Mouse (Mus musculus) cerebellum, postnatal 25 days (tissue): ENCODE data around the gene Crabp2.

Experiments used
- DNase-seq, 2 experiments: peaks; one replicate each; pipeline ENCODE4 v3.0.0; 2021; ENCODE audit warnings: mixed read lengths in 2 of 2

The Crabp2 gene

DNA sequence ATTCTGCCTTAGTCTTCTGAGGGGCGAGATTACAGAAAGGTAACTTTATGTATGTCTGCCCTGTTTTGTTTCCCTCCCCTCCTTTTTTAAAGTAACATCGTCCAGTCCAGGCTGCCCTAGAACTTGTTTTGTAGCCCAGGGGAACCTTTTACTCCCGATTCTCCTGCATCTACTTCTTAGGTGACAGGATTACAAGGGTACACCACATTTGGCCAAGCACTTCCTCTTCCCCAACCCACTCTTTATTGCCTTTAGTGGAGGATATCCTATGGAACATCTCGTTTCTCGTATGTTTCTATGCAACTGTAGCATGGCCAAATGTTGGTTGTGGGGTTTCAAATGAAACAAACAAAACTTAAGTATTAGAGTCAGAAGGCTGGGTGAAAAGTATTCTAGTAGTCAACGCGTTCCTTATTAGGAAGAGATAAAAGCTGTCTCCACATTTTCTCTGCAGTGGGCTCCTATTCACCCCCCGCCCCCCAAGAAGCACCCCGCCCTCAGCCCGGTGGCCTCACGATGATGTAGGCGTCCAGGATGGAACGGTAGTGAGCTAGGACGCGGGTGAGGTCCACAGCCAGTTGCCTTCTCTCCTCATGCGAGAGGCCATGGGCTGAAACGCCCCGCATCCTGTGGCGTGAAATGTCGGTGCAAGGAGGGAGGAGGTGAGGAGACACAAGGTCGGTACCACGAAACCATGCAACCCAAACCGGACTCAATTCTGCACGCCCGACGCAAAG is 19.0 kb upstream of the Crabp2 start:
- no peak for DNase-seq

DNA sequence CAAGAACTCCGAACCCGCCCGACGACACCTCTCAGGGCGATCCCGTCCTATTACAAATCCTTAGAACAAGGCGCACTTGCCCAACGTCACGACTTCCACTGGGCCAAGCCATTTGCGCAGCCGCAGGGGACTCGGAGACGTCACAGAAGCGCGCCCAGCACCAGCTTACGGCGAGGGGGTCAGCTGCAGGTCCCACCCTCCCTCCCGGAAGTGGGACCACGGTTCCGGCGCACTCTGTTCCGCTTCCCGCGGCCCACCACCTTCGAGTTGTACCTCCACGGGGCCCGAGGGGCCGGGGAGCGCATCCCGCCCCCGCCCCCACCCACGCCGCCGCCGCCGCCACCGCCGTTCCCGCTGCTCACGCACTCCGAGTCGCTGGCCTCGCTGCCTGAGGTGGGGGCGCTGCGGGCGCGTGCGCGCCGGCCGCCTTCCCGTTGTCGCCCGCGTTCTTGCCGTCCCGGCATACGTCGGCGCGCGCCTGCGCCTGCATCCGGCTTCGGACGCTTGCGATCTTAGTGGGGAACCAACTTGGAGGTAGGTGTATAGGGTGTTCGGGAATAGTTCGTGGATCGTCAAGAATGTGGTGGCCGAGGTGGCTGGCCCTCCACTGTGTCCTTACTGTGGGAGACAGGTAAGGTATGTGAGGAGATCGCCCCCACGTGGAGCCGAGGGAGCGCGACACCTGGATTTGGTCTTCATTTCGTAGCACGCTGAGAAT is 18.2 kb upstream of the Crabp2 start, which contains the start of the genes Isg20l2 and Rrnad1:
Isg20l2 (plus strand) TSS at position 237 of the 718 bp plus-strand sequence.
Rrnad1 (minus strand) TSS at position 640 of the 718 bp plus-strand sequence.
- peak; percentile 98 to 99 for DNase-seq

GRCm38 (mm10) chr3:87934026-87934425 is 14.4 kb upstream of the Crabp2 start:
- DNase-seq = no peak

DNA sequence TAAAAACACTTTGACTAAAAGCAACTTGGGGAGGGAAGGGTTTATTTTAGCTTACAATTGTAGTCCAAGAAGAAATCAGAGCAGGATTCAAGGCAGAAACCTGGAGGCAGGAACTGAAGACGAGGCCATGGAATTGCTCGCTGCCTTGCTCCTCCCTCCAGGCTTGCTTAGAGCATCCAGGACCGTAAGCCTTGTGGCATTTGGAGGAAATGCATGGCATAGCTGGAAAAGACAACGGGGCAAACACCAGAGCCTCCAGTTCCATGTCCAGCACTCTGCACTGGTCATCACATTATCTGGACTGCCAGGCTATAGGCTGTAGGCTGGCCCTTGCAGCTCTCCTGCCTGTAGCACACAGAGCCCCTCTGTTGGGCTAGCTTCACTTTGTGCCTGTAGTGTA is 14.0 kb upstream of the Crabp2 start:
- DNase-seq = no peak

DNA sequence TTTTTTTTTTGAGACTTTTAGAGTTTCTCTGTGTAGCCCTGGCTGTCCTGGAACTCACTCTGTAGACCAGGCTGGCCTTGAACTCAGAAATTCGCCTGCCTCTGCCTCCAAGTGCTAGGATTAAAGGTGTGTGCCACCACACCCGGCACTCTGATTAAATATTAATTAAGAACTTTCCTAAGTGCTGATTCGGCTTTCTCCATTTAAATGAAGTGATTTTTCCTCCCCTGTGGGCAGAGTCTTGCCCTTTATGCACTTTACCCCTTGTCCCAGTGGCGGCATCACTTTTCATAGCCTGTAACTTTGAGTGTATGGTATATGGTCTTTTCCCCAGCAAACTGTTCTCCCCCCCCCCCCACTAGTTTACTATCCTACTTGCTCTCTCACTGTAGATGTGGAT is 13.3 kb upstream of the Crabp2 start:
- no peak for DNase-seq

- peak; percentile 86 to 94 for DNase-seq
Measured at GRCm38 (mm10) chr3:87935776-87936175, 12.7 kb upstream of the Crabp2 start.

- no peak for DNase-seq
Measured at GRCm38 (mm10) chr3:87940611-87941010, 7.9 kb upstream of the Crabp2 start.

DNA sequence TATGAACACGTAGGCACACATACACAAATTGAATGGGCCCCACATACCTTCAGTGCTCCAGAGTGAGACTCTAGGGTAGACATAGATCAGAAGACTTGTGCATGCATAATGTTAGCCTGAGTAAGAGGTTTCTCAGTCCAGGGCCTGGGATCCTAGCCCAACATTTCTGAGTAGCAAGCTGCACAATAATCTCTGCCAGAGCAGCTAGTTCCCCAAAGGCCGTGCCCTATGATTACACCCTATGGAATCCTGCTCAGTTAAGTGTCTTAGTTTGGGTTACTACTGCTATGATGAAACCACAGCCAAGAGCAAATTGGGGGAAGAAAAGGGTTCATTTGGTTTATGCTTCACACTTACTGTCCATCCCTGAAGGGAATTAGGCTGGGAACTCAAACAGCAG is 6.0 kb upstream of the Crabp2 start:
- no peak for DNase-seq

- DNase-seq = no peak
Measured at GRCm38 (mm10) chr3:87943586-87943985, 4.9 kb upstream of the Crabp2 start.

DNA sequence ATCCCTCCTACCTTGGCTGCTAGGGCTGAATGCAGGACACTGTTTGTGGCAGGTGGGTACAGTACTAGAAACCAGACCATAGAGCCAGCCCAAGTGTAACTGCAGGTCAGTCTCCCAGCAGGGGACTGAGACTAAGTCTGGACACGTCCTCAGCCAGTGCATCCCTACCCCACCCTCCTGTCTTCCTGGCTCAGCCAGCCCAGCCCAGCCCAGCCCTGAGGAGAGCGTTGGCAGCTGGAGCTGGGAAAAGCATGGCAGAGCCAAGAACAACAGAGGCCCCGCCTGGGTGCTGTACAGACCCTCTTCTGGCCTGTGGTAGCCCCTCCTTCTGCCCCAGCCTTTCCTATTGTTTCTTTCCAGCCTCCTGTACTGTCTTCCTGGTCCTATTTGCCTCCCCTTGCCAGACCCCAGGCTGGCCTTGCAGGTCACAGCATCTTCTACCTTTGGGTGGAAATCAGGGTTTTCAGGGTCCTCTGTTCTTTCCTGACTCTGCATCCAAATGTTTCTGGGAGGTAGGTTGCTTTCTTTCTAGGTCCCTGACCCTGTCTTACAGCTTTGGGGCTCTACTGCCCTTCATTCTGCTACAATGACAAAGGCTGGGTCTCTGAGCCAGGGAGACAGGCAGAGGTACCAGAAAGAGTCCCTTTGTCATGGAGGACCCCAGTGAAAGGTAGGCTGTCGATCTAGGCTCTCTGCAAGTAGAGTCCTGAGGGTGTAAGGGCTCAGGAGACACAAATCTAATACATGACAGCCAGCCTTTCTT is 3.4 kb upstream of the Crabp2 start:
- no peak for DNase-seq

DNA sequence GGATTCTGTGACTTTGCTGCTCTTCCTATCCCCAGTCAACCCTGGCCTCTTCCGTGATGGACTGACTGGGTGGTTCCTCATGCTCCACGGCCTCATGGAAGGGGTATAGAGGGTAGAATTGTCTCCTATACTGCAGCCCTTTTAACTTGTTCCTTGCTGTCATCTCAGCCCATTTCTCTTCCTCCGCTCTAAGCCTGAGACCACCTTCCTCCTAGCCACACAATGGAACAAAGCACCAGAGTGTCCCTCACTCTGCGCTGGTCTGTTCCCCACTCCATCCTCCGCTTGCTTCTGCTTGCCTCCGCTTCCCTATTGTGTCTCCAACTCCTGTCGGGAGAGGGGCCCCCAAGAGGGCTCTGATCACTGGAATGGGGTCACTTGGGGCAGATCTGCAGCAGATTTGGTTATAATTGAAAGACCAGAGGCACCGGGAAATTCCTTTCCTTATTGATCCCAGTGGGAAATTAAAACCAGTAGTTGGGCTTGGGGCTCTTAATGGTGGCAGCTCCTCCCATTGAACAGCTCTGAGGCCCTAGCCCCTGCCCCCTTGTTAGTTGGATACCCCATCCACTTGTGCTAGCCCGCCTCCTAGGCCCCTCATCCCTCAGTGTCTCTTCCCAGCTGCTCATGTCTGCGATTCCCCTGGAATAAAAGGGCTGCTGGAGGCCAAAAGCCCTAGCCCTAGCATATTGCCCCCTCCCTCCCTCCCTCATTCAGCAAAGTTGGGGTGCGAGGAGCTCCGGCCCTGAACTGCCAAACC is 2.5 kb upstream of the Crabp2 start:
- no peak for DNase-seq

GRCm38 (mm10) chr3:87946541-87946860 is 2.0 kb upstream of the Crabp2 start:
- DNase-seq = no peak

DNA sequence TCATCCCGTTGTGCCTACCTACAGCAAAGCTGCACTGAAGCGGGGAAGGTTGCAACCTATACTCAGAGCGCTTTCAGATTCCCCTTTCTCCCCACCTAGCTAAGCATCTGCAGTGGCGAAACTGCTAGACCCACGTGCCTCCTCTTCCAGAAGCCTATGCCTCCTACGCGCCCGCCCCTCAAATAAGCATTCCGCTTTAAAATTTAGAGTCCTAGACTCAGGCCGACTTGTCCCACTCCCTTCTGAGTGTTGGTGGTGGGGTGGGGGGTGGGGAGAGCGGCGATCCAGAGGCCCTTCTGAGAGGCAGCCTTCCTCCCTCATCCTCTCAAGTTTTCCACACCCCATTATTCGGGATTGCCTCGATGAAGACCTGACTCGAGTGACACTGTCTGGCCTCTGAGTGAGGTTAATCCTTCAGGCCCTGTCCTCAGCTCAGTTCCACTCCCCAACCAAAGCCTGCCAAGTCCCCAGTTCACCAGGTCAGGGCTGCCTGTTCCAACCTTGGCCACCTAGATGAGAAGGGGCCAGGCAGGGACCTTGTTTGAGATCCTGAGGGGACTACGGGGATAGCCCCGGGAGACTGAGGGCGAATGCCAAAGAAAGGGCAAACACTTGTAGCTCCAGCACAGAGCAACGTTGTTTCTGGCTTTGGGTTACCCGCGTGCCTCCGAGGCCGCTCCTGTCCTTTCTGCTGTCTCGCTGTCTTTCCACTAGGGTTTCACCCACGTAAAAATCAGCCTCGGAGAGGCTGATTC is 1.2 kb upstream of the Crabp2 start:
- DNase-seq = no peak

- DNase-seq = no peak
Measured at GRCm38 (mm10) chr3:87947811-87948199, 661 bp upstream of the Crabp2 start.

DNA sequence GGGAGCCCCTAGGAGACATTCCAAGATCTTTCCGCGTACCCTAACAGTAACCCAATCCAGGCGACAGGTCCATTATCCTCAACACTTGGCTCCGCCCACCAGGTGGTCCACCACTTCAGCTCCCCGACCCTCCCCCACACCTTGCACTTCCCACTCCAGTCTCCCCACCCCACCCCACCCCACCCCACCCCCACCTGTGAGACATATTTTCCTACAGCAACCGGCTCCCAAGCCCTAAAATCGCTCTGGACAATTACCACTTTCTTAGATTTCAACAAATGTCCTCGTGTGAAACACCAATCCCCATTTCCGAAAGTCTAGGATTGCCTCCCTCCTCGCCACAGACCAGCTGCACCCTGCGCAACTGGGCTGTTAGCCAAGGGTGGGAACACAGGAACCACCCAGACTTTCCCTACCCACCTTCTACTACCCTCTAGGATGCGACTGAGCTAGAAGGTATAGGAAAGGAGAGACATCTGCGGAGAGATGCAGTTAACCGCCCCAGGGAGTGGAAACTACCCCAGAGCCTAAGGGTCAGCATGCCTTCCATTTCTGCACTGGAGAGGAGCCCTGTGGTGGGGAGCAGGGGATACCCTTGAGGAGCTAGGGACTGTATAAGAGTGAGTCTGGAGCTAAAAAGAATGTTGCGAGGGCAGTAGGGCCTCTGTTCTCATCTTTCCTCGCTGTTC is 944 bp downstream of the Crabp2 start:
- no peak for DNase-seq

- DNase-seq = no peak
Measured at GRCm38 (mm10) chr3:87949955-87950515, 1.6 kb downstream of the Crabp2 start.

DNA sequence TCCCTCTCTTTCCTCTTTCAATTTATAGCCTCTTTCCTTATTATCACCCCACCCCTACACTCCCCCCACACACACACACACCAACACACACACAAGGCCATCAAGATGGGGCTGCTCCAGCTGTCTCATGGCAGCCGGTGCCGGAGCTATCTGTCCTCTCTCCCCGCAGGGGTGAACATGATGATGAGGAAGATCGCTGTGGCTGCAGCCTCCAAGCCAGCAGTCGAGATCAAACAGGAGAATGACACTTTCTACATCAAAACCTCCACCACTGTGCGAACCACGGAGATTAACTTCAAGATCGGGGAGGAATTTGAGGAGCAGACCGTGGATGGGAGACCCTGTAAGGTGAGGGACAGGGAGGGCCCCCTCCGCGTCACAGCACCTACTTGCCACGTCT is 3.5 kb downstream of the Crabp2 start:
- DNase-seq = no peak

GRCm38 (mm10) chr3:87952440-87952839 is 4.0 kb downstream of the Crabp2 start:
- no peak for DNase-seq

DNA sequence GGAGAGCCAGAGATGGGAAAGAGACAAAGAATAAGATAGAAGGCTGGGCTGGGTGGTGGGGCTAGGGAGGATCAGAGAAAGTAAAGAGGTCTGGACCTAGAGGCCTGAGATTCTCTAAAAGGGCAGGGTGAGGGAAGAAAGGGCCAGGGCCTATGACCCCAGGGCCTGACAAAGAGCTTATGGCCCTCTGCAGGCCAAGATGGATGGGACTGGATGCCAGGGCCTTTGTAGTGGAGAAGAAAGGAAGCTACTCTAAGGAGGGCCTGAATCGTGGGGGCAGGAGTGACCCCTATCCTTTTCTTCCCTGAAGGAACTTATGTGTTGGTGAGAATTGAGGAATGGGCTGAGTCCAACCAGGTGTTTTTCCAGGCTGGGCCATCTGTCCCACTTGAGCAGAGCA is 9.6 kb downstream of the Crabp2 start:
- no peak for DNase-seq

DNA sequence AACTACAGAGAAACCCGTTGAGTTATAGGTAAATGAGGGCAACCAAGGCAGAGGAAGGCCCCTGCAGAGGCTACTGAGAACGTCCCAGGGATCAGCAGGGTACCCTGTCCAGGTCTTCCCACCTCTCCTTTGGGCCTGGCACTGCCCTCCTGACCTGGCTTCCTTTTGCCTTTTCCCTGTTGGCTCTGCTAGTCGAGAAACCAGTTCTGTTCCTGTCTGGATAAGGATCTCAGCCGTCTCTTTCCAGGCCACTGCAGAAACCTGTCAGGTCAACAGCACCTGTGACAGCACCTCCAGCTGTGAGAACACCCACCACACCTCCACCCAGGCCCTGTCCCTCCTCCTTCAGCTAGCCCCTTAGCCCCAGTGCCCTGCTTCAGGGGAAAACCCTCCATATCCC is 10.0 kb downstream of the Crabp2 start:
- no peak for DNase-seq

- no peak for DNase-seq
Measured at GRCm38 (mm10) chr3:87958967-87959366, 10.5 kb downstream of the Crabp2 start.
